Mouse (Mus musculus) midbrain, postnatal 0 days (tissue): ENCODE results near the gene Hs3st5. TPM values are rescaled to one million over a fixed set of nuclear protein-coding genes. Genes with fewer than 3 reads are reported as not detected.
A peak's percentile ranks its signal among the peaks of the same experiment; 100 is the strongest.

Source experiments
- ATAC-seq: fragments of 200-750 bp; cut with Nextera tagmentation; 2 replicates; pipeline ENCODE4 v1.8.0; 2017; ENCODE audit warnings: moderate number of reproducible peaks, mild to moderate bottlenecking, moderate TSS enrichment, moderate library complexity; ENCODE audit not compliant: low FRiP score
- DNase-seq: peaks from one replicate; pipeline ENCODE4 v3.0.0-alpha.2; 2015; ENCODE audit warnings: low spot score
- H3K27ac ChIP-seq: fragments of 300-500 bp; sonication (generic); 2 replicates; pipeline ENCODE4 v1.5.1; 2014; ENCODE audit warnings: low read depth, mild to moderate bottlenecking, low read length, mixed read lengths
- H3K27me3 ChIP-seq: fragments of 300-500 bp; sonication (generic); 2 replicates; pipeline ENCODE4 v1.6.1; 2014; ENCODE audit warnings: low read length, control low read depth, mixed read lengths; ENCODE audit not compliant: insufficient read depth
- H3K36me3 ChIP-seq: fragments of 300-500 bp; sonication (generic); 2 replicates; pipeline ENCODE4 v1.6.1; 2014; ENCODE audit warnings: low read length, control low read depth, mixed read lengths; ENCODE audit not compliant: insufficient read depth
- H3K4me1 ChIP-seq: fragments of 300-500 bp; sonication (generic); 2 replicates; pipeline ENCODE4 v1.6.1; 2014; ENCODE audit warnings: mild to moderate bottlenecking, control low read depth, antibody characterized with exemption, low read length, mixed read lengths; ENCODE audit not compliant: insufficient read depth
- H3K4me2 ChIP-seq: fragments of 300-500 bp; sonication (generic); 2 replicates; pipeline ENCODE4 v1.6.1; 2014; ENCODE audit warnings: low read depth, mild to moderate bottlenecking, low read length, mixed read lengths; ENCODE audit not compliant: poor library complexity, severe bottlenecking
- H3K4me3 ChIP-seq: fragments of 300-500 bp; sonication (generic); 2 replicates; pipeline ENCODE4 v1.5.1; 2014; ENCODE audit warnings: low read depth, mild to moderate bottlenecking, low read length, moderate library complexity
- H3K9ac ChIP-seq: fragments of 300-500 bp; sonication (generic); replicated peaks from 2 replicates; pipeline ENCODE4 v1.6.1; 2014; ENCODE audit warnings: mild to moderate bottlenecking, low read length, moderate library complexity, mixed read lengths; ENCODE audit not compliant: poor library complexity, severe bottlenecking
- H3K9me3 ChIP-seq: fragments of 300-500 bp; sonication (generic); 2 replicates; pipeline ENCODE4 v1.6.1; 2016; ENCODE audit warnings: low read length, control low read depth
- CTCF ChIP-seq: IDR thresholded peaks from 2 replicates; pipeline ENCODE4 v1.5.1; 2016; ENCODE audit warnings: antibody characterized with exemption, mild to moderate bottlenecking
- WGBS: fragments of 180-500 bp; shearing (Covaris S2); extraction: QIAGEN DNeasy Blood & Tissue Kit; methylation state at CpG from one replicate; pipeline ENCODE4 v1.1.7; 2014; 5-methylcytosine and 5-hydroxymethylcytosine counted together
- polyA plus RNA-seq: library from polyadenylated mRNA; unstranded; fragments of >200 nt; fragmentation: Nextera tagmentation; extraction: Ambion mirVana; gene quantifications from 2 replicates; pipeline ENCODE4 v1.2.1, GENCODE M21; 2015
- total RNA-seq: library from RNA; depleted of rRNA; stranded (reverse); fragments of >200 nt; gene quantifications from 2 replicates; pipeline ENCODE4 v1.2.3, GENCODE M21; 2014

Hs3st5 gene
- total and polyA plus RNA-seq, 2 experiments from 2014 or later = 23.5 to 46.7 TPM

- no peaks in the 10 kb centered on the region for H3K4me1 ChIP-seq
- H3K9me3 ChIP-seq = no peaks in the 10 kb centered on the region
- TF ChIP-seq CTCF = peak; percentile 77
- peak; percentile 60 for DNase-seq
- H3K27ac ChIP-seq = no peak overlapping the region
- 41% methylated on average over 2 of the region's 2 CpGs for WGBS
- no peak for ATAC-seq
- no peaks in the 10 kb centered on the region for H3K36me3 ChIP-seq
- no peak overlapping the region for H3K4me3 ChIP-seq
- H3K4me2 ChIP-seq = no peak overlapping the region
- H3K27me3 ChIP-seq = no peaks in the 10 kb centered on the region
- no peak overlapping the region for H3K9ac ChIP-seq
Measured at GRCm38 (mm10) chr10:36791771-36792170, 285.2 kb downstream of the Hs3st5 start.

- Histone ChIP-seq H3K4me3 (no peak overlapping the region), H3K36me3 (no peaks in the 10 kb centered on the region), H3K9me3 (no peaks in the 10 kb centered on the region), H3K27ac (no peak overlapping the region), H3K4me1 (no peaks in the 10 kb centered on the region), H3K27me3 (no peaks in the 10 kb centered on the region), H3K9ac (no peak overlapping the region), H3K4me2 (no peak overlapping the region)
- ATAC-seq = no peak
- DNase-seq = no peak
- TF ChIP-seq CTCF = no peak
Measured at GRCm38 (mm10) chr10:36795311-36795710, 288.7 kb downstream of the Hs3st5 start.

GRCm38 (mm10) chr10:36800925-36801482 is 294.4 kb downstream of the Hs3st5 start:
- H3K4me2 ChIP-seq = no peak overlapping the region
- no peaks in the 10 kb centered on the region for H3K4me1 ChIP-seq
- H3K27ac ChIP-seq = no peak overlapping the region
- H3K36me3 ChIP-seq = no peaks in the 10 kb centered on the region
- H3K9me3 ChIP-seq = no peaks in the 10 kb centered on the region
- no peak for TF ChIP-seq CTCF
- no peak overlapping the region for H3K4me3 ChIP-seq
- no peak for DNase-seq
- WGBS = 34% methylated on average over 2 of the region's 2 CpGs
- no peak for ATAC-seq
- H3K27me3 ChIP-seq = no peaks in the 10 kb centered on the region
- no peak overlapping the region for H3K9ac ChIP-seq

GRCm38 (mm10) chr10:36803705-36804104 is 297.1 kb downstream of the Hs3st5 start:
- ATAC-seq (no peak), DNase-seq (peak; percentile 17)
- 16% methylated on average over 2 of the region's 2 CpGs for WGBS

GRCm38 (mm10) chr10:36805265-36805664 is 298.7 kb downstream of the Hs3st5 start:
- H3K36me3 ChIP-seq = no peaks in the 10 kb centered on the region
- no peaks in the 10 kb centered on the region for H3K9me3 ChIP-seq
- TF ChIP-seq CTCF = no peak
- 40% methylated on average over 4 of the region's 4 CpGs for WGBS
- no peak overlapping the region for H3K9ac ChIP-seq
- H3K4me3 ChIP-seq = no peak overlapping the region
- DNase-seq (no peak), ATAC-seq (0 out of 2 replicates have a peak, but pooled peaks have one; percentile 43)
- no peak overlapping the region for H3K27ac ChIP-seq
- no peak overlapping the region for H3K4me2 ChIP-seq
- H3K4me1 ChIP-seq = no peaks in the 10 kb centered on the region
- H3K27me3 ChIP-seq = no peaks in the 10 kb centered on the region

More at GRCm38 (mm10) chr10:36803705-36804104, 297.1 kb downstream of the Hs3st5 start:
- no peaks in the 10 kb centered on the region for H3K4me1 ChIP-seq
- peak; percentile 54 for TF ChIP-seq CTCF
- H3K36me3 ChIP-seq = no peaks in the 10 kb centered on the region
- no peaks in the 10 kb centered on the region for H3K27me3 ChIP-seq
- no peaks in the 10 kb centered on the region for H3K9me3 ChIP-seq
- no peak overlapping the region for H3K4me2 ChIP-seq
- no peak overlapping the region for H3K9ac ChIP-seq
- H3K27ac ChIP-seq = no peak overlapping the region
- H3K4me3 ChIP-seq = no peak overlapping the region

- ATAC-seq (no peak), DNase-seq (no peak)
Measured at GRCm38 (mm10) chr10:36805788-36806187, 299.2 kb downstream of the Hs3st5 start.

More at GRCm38 (mm10) chr10:36805788-36806187, 299.2 kb downstream of the Hs3st5 start:
- TF ChIP-seq CTCF = no peak
- H3K4me1 ChIP-seq = no peaks in the 10 kb centered on the region
- no peak overlapping the region for H3K27ac ChIP-seq
- 49% methylated on average over 5 of the region's 5 CpGs for WGBS
- no peak overlapping the region for H3K4me3 ChIP-seq
- no peaks in the 10 kb centered on the region for H3K27me3 ChIP-seq
- no peak overlapping the region for H3K4me2 ChIP-seq
- H3K9me3 ChIP-seq = no peaks in the 10 kb centered on the region
- H3K36me3 ChIP-seq = no peaks in the 10 kb centered on the region
- no peak overlapping the region for H3K9ac ChIP-seq
